Mouse (Mus musculus): ENCODE measurements at regions not wholly inside any gene's neighbourhood (a gene's known extent, or its start where the extent isn't known, plus 50 kb on each side); places are given as distances from the start of the nearest gene placed in this dataset.

DNA sequence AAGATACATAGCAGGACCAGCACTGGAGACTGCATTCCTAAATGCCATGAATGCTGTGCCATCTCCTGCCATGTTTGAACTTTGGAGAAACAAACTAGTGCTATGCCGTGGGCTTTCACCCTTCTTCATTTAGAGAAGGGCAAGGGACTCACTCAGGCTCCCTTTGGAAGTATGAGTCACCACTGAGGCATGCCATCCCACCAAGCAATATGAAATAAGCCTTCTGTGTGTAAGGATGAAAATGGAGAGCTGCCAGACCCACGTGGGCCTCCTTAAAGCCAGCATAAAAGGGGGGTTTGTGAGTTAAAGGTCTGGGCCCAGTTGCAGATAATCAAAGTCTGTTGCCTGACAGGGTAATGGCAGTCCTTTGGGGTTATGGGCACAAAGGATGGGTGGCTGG is 159.0 kb downstream of the H2al1j start:
- no peak for DNase-seq (ENCODE audit: low read depth, low spot score)

DNA sequence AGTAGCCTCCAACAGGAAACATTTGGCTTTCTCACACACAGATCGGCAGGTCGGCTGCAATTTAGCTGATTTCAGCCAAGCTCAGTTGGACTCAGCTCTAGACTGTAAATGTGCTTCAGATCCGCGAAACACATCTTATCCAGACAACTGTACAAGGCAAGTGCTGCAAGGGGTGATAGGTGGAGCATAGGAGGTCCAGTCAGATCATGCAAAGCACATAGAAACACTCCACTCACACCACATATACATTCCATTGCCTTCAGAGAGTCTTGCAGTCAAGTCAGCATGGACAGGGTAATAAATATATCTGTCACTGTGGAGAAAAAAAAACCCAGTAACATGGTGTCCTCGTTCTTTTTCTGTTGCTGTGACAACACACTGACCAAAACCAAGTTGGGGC is 160.3 kb downstream of the H2al1j start:
- DNase-seq (ENCODE audit: low read depth, low spot score) = no peak

DNA sequence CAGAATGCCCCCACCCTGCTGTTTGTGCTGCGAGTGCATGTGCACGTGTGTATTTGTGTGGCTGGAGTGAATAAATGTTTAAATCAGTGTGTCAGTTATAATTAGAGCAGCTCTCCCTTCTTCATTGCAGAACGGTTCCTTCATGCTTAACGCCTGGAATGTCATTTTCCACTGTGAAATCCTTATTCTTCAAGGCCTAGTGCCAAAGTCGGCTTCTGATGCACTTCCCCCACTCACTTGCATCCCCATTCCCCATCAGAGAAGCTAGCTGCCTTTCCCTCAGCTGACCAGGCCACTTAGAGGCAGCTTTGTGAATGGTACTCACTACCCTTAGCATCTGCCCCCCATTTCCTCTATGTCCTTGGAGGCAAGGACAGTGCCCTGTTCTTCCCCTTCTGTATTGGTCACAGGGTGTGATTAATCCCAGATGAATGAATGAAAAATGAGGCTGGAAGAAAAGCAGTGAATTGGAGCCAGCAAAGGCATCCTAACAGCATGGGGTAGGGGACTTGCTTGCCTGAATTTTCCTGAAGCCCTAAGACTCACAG is 162.6 kb downstream of the H2al1j start:
- DNase-seq (ENCODE audit: low read depth, low spot score) = no peak

DNA sequence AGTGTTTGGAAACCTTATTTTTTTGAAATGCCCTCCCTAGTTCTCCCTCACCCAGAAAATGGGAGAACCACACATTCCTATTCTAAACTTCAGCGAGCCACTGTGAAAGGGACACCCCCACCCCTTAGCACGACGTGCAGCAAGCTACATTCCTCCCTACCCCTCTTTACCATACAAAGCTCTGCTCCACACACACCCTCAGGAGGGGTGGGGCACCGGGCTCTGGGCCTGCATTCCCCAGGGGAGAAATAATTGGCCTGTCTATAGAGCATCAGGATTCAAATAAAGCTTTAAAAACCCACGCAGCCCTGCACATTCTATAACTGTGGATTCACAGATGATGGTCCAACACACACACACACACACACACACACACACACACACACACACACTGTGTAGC is 163.6 kb downstream of the H2al1j start:
- DNase-seq (ENCODE audit: low read depth, low spot score) = no peak

DNA sequence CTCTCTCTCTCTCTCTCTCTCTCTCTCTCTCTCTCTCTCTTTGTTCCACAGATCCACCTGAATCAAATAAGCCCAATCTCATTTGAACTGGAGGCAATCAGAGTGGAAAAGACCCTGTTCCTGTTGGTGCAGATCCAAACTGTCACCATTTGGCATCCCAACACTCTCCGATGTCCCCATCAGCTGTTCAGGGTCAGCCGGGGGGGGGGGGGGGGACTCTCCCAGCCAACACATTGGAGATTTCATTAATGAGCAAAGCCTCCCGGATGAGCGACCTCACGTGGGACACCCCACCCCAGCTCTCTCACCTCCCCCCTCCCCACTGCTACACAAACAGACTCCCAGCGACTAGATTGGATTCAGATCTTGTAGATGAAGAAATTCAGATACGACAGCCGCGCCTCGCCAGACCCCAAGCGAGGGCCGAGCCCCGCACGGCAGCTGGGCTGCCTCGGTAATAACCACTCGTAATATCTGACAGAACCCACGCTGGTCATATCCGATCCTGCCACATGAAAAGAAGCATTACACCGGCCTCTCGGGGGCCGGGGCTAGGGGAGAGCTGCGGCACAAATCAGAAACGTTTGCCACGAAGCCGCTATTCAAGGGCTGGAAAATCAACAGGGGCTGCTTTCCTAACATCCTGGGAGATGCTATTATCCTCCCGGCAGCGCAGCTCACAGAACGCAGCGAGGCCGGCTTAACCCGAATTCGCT is 164.2 kb downstream of the H2al1j start:
- DNase-seq (ENCODE audit: low read depth, low spot score) = no peak

DNA sequence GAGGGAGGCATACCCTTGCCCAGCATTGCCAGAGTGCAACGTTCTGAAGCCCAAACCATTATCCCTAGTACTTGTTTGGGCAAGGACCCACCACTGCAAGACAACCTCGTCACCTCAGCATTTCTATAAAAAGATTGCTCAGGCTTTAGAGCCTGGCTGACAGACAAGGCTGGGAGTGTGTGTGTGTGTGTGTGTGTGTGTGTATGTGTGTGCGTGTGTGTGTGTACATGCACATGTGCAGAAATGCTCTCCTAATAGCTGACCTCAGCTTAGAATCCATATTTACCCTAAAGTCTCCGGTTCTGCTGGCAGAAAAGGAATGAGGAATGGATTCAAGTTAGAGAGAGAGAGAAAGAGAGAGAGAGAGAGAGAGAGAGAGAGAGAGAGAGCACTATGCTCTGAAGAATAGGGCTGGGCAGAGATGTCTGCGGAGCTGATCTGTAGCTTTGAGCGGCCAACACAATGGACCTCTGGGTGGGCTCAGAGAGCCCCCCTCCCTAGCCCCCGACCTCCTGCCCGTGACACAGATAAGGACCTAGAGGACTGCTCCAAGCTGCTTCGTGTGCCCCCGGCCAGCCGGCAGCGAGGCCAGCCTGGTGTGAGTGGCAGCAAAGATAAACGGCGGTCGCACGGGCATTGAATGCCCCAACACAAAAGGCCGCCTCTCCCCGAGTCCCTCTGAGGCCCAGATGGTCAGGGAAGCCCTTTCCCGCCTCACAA is 166.1 kb downstream of the H2al1j start:
- no peak for DNase-seq (ENCODE audit: low read depth, low spot score)

DNA sequence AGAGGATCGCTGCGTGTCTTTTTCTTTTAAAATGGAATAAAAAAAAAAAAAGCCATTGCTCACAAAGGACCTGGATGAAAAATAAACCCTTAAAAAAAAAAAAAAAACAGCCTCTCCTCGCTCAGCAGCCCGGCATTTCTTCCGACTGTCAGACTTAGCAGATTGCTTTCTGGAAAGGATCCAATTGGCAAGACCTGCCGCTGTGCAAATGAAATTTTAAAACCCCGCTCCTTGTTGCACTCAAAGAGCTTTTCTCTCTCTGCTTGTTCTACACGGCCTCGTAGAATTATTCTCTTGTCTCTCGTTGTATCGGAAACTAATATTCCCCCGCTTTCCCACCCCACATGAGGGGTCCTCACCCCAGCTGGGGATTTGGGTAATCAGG is 166.6 kb downstream of the H2al1j start:
- no peak for DNase-seq (ENCODE audit: low read depth, low spot score)

DNA sequence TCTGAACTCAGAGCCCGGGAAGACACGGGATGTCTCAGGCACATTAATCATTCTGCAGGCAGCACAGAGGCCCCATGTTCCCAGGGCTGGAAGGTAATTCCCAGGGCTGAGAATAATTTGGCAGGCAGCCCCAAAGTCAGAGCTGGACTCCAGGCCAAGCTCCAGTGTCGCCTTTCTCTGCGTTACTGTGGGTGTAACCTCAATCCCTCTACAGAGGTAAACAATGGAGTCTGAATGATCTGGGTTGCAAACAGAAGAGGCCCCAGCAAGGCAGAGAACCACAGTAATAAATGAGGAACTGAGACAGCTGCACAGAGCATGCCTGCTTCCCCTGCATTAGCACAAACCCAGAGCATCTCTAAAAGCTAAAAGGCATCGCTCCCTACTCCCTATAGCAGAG is 184.8 kb downstream of the H2al1j start:
- no peak for DNase-seq (ENCODE audit: low read depth, low spot score)

DNA sequence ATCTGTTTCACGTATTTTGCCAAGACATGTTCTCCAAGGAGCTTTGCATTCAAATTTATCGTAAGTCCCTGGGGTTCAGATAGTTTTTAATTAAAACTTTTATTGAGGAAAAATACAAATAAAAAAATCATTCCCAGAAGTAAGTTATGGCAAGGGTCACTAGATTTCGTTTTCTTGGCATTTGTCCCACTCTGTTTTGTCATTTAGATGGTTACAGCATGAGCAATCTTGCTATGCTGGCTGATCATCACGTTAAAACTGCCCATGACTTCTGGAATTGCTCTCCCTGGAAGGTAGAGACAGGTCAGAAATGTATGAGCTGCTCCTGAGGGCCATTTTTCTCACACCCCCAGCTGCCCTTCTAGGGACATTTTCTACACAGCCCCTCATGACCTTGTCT is 185.3 kb downstream of the H2al1j start:
- DNase-seq (ENCODE audit: low read depth, low spot score) = no peak

DNA sequence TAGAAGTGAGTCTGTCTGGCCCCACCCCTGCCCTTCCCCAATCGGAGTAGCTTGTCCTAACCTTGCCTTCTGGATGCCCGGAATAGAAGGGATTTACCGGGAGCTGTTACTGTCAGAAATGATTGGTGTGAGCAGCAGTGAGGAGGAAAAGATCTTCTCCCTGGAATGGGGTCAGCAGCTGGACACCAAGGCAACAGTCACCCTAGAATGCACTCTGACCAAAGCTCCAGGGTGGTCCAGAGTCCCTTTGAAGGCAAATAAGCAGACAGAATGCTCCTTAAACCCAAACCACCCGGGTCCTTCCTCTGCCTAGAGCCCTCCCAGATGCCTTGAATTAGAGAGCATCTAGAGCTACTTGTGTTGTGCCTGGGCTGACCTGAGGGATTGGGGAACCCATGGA is 196.2 kb downstream of the H2al1j start:
- DNase-seq (ENCODE audit: low read depth, low spot score) = no peak

DNA sequence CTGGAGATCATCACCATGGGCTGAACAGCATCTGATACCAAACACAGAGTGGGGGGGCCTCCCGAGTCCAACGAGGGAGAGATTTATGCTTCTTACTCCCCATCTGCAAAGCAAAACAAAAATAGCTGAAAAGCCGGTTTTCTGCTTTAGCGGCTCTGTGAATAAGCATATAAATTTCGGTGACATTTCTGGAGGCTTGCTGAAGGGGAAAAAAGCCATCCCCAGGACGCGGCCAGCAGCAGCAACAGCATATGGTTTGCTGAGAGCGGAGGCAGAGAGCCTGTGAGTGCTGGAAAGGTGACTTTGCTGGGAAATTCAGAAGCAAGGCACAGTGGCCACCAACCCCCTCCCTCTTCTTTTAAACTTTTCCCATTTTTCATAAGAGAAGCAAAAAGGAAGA is 197.7 kb downstream of the H2al1j start:
- no peak for DNase-seq (ENCODE audit: low read depth, low spot score)

DNA sequence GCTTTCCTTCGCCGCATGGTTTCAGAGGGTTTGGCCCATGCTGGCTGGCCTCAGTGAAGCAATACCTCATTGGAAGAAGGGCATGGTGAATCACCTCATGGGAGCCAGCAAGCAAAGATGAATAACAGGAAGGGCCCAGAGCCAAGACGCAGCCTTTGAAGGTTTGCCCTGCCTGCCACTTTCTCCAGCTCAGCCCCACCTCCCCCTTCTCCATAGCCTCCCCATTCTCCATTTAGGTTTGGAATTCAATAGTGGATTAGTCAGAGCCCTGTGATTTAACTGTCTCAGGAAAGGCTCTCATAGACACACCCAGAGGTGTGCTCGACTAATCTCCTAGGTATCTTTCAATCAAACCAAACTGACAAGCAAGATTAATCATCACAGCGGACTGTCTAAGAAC is 201.0 kb downstream of the H2al1j start:
- no peak for DNase-seq (ENCODE audit: low read depth, low spot score)

DNA sequence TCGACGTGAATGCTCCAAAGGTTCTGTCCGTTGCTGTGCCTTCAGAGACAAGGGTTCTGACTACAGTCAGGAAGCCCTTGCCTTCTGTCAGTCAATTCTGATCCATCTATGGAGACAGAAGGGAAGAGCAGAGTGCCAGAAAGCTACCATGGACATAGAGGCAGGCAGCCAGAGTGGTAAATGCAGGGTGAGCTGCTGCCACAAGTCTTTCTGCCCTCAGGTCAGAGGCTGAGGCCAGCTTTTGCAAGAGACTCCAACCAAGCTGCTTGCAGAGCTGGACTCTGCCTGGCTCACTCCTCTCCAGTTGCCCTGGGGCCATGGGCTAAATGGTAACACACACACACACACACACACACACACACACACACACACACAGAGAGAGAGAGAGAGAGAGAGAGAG is 201.6 kb downstream of the H2al1j start:
- DNase-seq (ENCODE audit: low read depth, low spot score) = no peak

DNA sequence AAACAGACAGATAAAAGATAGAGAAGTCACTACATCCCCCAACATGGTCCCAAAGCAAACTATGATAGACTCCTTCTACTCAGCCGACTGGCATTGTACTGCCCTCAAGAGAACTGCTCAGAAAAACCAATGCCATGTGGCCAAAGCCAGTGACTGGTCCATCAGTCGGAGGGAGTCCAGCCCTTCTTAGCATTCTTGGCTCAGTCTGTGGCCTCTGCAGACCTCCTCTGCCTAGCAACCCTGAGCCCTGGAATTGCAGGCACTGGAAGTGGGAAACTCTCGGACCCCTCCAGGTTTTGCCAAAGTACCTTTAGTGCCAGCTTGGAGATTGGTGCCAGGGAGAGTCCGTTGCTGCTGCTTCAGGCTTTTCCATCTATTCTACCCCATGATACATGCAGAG is 205.2 kb downstream of the H2al1j start:
- DNase-seq (ENCODE audit: low read depth, low spot score) = no peak

DNA sequence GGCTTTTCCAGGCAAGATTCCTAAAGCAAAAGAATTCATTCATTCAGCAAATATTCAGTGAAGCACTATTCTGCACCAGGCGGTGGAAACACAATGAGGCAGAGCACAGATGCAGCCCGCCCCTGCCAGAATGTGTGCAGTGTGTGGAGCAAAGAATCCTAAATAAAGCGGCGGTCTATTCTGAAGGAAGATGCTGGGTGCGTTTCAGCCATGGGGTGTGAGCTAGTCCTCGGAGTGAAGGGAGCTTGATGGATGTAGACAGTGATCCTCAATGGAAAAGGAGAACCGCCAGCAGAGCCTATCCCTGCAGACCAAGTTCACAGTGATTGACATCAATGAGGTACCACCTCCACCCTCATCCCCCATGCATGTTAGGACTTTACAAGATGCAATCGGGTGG is 206.2 kb downstream of the H2al1j start:
- no peak for DNase-seq (ENCODE audit: low read depth, low spot score)

DNA sequence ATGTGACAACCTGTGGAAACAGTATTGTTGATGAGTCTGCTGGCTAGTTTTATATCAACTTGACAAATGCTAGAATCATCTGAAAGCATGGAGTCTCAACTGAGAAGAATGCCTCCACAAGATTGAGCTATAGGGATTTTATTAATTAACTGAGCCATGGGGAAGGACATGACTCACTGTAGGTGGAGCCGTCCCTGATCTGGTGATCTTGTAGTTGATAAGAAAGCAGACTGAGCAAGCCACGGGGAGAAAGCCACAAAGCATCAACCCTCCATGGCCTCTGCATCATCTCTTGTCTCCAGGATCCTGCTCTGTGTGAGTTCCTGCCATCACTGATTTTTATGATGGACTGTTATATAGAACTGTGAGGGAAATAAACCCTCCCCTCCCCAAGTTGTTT is 213.4 kb downstream of the H2al1j start:
- no peak for DNase-seq (ENCODE audit: low read depth, low spot score)

DNA sequence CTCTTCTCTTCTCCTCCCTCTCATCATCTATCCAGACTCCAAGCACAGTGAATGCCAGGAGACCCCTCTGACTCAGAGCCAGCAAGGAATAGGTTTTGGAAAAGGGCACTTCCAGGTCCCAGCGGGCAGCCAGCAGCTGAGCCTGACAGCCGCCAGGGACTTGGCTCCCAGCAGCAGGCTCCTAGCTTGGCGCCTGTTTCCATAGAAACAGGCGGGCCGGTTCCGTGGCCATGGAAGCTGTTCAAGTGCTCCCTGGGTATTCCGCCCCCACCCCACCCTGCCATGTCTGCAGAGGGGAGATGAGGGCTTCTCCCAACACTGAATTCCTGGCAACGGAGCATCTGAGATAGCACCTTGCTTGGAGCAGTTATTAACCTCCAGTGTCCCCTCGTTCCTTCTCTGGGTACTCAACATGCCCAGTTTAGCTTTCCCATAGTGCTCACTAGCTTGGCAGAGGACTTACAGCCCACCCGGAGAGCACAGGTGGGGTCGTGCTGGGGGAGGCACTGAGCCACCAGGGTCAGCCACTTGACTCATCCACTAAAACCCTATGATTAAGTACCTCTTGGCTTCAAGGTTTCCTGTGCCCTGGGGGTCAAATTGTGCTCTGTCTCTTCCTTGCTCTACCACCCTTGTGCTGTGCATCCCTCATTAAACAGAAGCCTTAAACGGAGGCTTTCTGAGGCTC is 222.7 kb downstream of the H2al1j start:
- no peak for DNase-seq (ENCODE audit: low read depth, low spot score)

DNA sequence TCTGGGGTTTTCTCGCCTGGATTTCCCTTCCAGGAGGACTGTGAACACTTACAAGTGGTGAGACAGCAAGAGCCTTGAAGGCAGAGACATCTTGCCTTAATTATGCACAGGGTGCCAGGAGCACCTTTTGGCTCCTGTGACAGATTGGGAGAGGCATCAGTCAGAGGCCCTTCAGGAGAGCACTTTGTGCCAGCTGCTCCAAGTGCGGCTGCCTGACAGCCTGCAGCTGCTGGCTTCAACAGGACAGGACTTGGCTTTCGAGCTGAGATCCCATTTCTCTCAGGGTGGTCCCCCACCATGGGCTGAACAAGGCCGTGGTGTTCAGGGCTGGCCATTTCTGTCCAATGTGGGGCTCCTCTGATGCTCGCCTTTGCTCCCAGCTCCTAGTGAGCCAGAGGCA is 224.6 kb downstream of the H2al1j start:
- DNase-seq (ENCODE audit: low read depth, low spot score) = no peak

DNA sequence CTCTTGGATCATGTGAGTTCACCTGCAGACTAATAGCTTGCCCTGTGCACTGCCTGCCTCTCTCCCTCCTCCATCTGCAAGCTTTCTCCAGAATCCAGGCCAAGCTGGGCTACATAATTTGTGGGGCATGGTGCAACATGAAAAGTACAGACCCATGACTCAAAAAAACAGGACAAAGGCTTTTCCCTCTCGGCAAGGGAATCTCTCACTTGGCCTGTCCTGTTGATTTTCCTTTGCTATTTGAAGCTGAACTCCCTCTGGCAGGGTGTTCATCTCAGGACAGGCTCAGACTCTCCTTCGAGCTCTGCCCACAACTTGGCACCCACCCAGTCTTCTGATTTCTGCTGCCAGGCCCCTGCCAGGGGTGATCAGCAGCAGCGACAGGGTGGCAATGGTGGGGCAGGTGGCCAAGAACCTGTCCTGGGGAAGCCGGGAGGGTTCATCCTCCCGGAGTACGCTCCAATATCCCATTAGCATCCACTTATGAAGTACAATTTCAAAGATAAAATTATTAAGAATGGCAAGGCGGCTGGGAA is 227.5 kb downstream of the H2al1j start:
- DNase-seq (ENCODE audit: low read depth, low spot score) = no peak

DNA sequence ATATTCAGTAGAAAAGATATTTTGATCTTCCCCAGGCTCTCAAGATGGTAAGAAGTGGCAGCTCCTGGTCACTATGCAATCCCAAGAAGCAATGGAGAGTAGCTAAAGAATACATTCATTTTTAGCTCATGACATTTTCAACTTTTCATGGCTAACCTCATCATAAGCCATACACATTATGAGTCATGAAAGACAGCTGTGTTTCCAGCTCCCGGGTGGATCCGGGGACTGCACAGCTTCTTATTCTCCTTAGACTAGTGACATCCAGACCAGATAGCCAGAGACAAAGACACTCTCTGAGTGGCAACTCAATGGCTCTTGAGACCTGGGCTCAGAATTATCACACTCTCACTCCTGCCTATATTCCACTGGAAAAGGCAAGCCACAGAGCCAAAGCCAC is 230.6 kb downstream of the H2al1j start:
- DNase-seq (ENCODE audit: low read depth, low spot score) = no peak

DNA sequence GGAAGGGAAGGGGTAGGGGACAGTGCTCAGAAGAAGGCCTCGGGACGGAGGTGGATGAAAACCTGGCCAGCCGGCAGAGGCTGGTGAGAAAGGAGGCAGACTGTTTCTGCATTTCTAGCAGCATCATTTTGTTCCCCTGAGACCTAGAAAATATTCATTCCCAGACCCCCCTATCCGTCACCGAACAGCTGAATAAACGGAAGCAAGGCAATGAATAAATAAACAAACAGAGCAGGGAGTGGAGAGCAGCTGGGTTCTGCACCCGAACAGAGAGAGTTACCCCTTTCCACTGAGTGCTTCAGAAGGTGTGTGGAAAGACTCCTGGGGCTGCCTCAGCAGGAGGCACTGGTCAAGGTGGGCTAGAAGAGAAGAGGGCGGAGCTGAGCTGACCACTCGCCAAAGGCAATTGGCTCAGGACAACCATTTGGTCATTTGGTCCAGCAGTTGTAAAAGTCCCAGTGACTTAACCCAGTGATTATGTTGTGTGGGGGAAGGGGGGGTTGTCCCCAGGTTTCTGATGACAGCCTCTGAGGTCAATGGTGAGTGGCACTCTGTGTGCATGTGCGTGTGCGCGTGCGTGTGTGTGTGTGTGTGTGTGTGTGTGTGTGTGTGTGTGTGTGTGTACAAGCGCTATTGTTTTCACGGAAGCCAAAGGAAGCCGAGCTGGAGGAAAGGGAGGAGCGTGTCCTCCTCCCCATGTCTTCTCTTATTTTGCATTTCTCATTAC is 233.1 kb downstream of the H2al1j start:
- no peak for DNase-seq (ENCODE audit: low read depth, low spot score)

DNA sequence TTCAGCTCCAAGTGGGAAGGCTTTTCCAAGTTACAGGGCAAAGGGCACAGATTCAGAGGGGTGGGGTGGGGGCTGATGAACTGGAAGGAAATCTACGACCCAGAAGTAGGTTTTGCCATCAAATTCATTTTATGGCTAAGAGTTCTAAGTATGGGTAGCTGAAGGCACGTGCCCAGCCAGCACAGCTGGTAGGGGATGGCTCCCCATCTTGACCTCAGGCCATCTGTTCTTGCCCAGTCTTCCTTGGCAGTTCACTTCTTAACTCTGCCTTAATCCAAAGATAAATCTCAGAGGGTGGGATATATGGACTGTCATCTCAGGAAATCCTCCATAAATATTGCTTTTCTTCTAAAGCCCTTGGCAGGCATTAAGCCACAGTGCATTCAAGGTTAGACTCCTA is 238.3 kb downstream of the H2al1j start:
- no peak for DNase-seq (ENCODE audit: low read depth, low spot score)
